Mouse (Mus musculus) thymus, postnatal 4 days (tissue): Measurements from ENCODE around the gene Arhgef10l.
A peak's percentile ranks its signal among the peaks of the same experiment; 100 is the strongest.
"Not testable (repeated sequence)": the region's sequence is repeated elsewhere in the genome, so short reads cannot be mapped to it uniquely, and the experiment has no call there.

Experiments
- DNase-seq: peaks from one replicate; pipeline ENCODE4 v3.0.0; 2021

Gene Arhgef10l

GRCm38 (mm10) chr4:140602022-140602421 lies 63.8 kb downstream of the Arhgef10l start:
- DNase-seq: peak; percentile 59

- peak; percentile 75 for DNase-seq
These were observed 64.7 kb downstream of the Arhgef10l start for GRCm38 (mm10) chr4:140601153-140601552.

GRCm38 (mm10) chr4:140598846-140599245 lies 67.0 kb downstream of the Arhgef10l start:
- no peak for DNase-seq

- DNase-seq: no peak
These were observed 67.9 kb downstream of the Arhgef10l start for GRCm38 (mm10) chr4:140597928-140598327.

GRCm38 (mm10) chr4:140597378-140597777 lies 68.4 kb downstream of the Arhgef10l start:
- DNase-seq: no peak

- no peak for DNase-seq
These were observed 71.9 kb downstream of the Arhgef10l start for GRCm38 (mm10) chr4:140593771-140594505.

- DNase-seq: no peak
These were observed 72.6 kb downstream of the Arhgef10l start for GRCm38 (mm10) chr4:140592990-140593770.

GRCm38 (mm10) chr4:140592217-140592759 lies 73.5 kb downstream of the Arhgef10l start:
- DNase-seq: peak; percentile 98

- DNase-seq: peak; percentile 77
These were observed 79.3 kb downstream of the Arhgef10l start for GRCm38 (mm10) chr4:140586478-140586877.

GRCm38 (mm10) chr4:140584240-140584639 lies 81.6 kb downstream of the Arhgef10l start:
- DNase-seq: no peak

- DNase-seq: no peak
These were observed 83.3 kb downstream of the Arhgef10l start for GRCm38 (mm10) chr4:140582390-140583088.

GRCm38 (mm10) chr4:140581730-140582389 lies 84.0 kb downstream of the Arhgef10l start:
- no peak for DNase-seq

GRCm38 (mm10) chr4:140581341-140581729 lies 84.5 kb downstream of the Arhgef10l start:
- no peak for DNase-seq

GRCm38 (mm10) chr4:140580866-140581265 lies 84.9 kb downstream of the Arhgef10l start:
- no peak for DNase-seq

- DNase-seq: no peak
These were observed 86.2 kb downstream of the Arhgef10l start for GRCm38 (mm10) chr4:140579576-140579975.

- no peak for DNase-seq
These were observed 86.7 kb downstream of the Arhgef10l start for GRCm38 (mm10) chr4:140579149-140579548.

GRCm38 (mm10) chr4:140576628-140577027 lies 89.2 kb downstream of the Arhgef10l start:
- DNase-seq: no peak

- not testable (repeated sequence) for DNase-seq
These were observed 90.9 kb downstream of the Arhgef10l start for GRCm38 (mm10) chr4:140574863-140575262.

- no peak for DNase-seq
These were observed 93.4 kb downstream of the Arhgef10l start for GRCm38 (mm10) chr4:140572376-140572775.

GRCm38 (mm10) chr4:140569394-140569793 lies 96.4 kb downstream of the Arhgef10l start:
- no peak for DNase-seq

- no peak for DNase-seq
These were observed 97.8 kb downstream of the Arhgef10l start for GRCm38 (mm10) chr4:140567911-140568480.

GRCm38 (mm10) chr4:140566785-140567184 lies 99.0 kb downstream of the Arhgef10l start:
- DNase-seq: no peak
